Mouse (Mus musculus) liver, embryonic 15.5 days (tissue): Measurements from ENCODE around the gene Spats1. TPM values are rescaled to one million over a fixed set of nuclear protein-coding genes. Genes with fewer than 3 reads are reported as not detected.

Source experiments
- ATAC-seq: fragments of 200-750 bp; cut with Nextera tagmentation; 2 replicates; pipeline ENCODE4 v1.8.0; 2017; ENCODE audit warnings: moderate number of reproducible peaks, mild to moderate bottlenecking, moderate library complexity; ENCODE audit not compliant: insufficient read depth
- H3K27ac ChIP-seq: fragments of 300-500 bp; sonication (generic); replicated peaks from 2 replicates; pipeline ENCODE4 v1.5.1; 2015; ENCODE audit warnings: mild to moderate bottlenecking, inconsistent platforms
- H3K27me3 ChIP-seq: fragments of 300-500 bp; sonication (generic); 2 replicates; pipeline ENCODE4 v1.6.1; 2015; ENCODE audit warnings: mild to moderate bottlenecking, inconsistent platforms
- H3K36me3 ChIP-seq: fragments of 300-500 bp; sonication (generic); replicated peaks from 2 replicates; pipeline ENCODE4 v1.6.1; 2015; ENCODE audit warnings: moderate library complexity, mild to moderate bottlenecking, inconsistent platforms
- H3K4me1 ChIP-seq: fragments of 300-500 bp; sonication (generic); replicated peaks from 2 replicates; pipeline ENCODE4 v1.6.1; 2015; ENCODE audit warnings: inconsistent platforms
- H3K4me2 ChIP-seq: fragments of 300-500 bp; sonication (generic); 2 replicates; pipeline ENCODE4 v1.6.1; 2015; ENCODE audit warnings: moderate library complexity, mild to moderate bottlenecking, inconsistent platforms
- H3K4me3 ChIP-seq: fragments of 300-500 bp; sonication (generic); replicated peaks from 2 replicates; pipeline ENCODE4 v1.5.1; 2015; ENCODE audit warnings: mild to moderate bottlenecking, inconsistent platforms
- H3K9ac ChIP-seq: fragments of 300-500 bp; sonication (generic); 2 replicates; pipeline ENCODE4 v1.6.1; 2015; ENCODE audit warnings: moderate library complexity, mild to moderate bottlenecking, inconsistent platforms
- H3K9me3 ChIP-seq: fragments of 300-500 bp; sonication (generic); replicated peaks from 2 replicates; pipeline ENCODE4 v1.6.1; 2016; ENCODE audit warnings: inconsistent platforms
- WGBS: fragments of 180-500 bp; shearing (Covaris S2); methylation state at CpG from one replicate; pipeline ENCODE4 v1.1.7; 2015; ENCODE audit warnings: mixed read lengths; ENCODE audit not compliant: insufficient replicate concordance; 5-methylcytosine and 5-hydroxymethylcytosine counted together
- polyA plus RNA-seq: library from polyadenylated mRNA; unstranded; fragments of >200 nt; fragmentation: Nextera tagmentation; extraction: Ambion mirVana; gene quantifications from 2 replicates; pipeline ENCODE4 v1.2.1, GENCODE M21; 2015

The Spats1 gene
- polyA plus RNA-seq, 1 experiment from 2014 or later: 0.13 TPM

DNA sequence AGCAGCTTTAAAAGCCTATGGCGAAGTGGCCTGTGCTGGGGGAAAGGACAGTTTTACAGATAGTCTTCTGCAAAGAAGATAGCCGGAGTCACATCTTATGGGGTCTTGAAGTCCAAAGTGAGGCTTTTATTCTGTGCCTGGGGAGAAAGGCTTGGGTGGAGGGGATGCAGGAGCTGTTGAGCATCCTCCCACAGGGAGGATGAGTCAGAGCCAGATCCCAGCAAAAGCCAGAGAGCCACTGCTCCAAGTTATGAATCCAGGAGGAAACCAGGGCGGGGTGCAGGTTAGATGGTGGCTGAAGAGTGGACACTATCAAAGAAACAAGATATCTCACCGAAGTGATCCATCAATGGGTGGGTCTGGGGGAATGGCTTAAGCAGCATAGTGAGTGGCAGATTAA, 36.5 kb upstream of the Spats1 start:
- ATAC-seq: no peak
- no peak overlapping the region for H3K4me3 ChIP-seq
- WGBS: 67% methylated on average over 4 of the region's 4 CpGs
- no peaks in the 10 kb centered on the region for H3K9me3 ChIP-seq
- no peak overlapping the region for H3K9ac ChIP-seq
- H3K36me3 ChIP-seq: peaks cover 4% of the 10 kb centered on the region; the same call in 1 of the 2 replicates
- H3K4me1 ChIP-seq: peaks cover 6% of the 10 kb centered on the region
- no peak overlapping the region for H3K27ac ChIP-seq
- no peak overlapping the region for H3K4me2 ChIP-seq
- H3K27me3 ChIP-seq: no peaks in the 10 kb centered on the region

DNA sequence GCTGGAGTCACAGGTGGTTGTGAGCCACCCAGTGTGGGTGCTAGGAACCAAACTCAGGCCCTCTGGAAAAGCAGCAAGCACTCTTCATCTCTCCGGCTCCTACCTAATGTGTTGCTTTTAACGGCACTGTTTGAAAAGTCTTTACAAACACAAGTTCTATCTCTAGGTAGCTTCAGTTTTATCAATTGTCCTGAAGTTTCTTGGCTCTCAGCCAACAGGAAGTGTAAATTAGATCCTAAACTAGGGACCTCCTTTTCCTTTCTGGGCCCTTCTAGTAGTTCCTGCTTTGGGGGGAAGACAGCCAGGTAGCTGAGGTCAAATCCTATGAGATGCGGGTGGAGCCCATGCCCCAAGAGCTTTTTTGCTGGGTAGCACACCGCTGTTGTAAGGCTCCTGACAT, 35.7 kb upstream of the Spats1 start:
- H3K27ac ChIP-seq: no peak overlapping the region
- no peak for ATAC-seq
- H3K9me3 ChIP-seq: no peaks in the 10 kb centered on the region
- H3K4me2 ChIP-seq: no peak overlapping the region
- H3K4me3 ChIP-seq: no peak overlapping the region
- H3K4me1 ChIP-seq: peaks cover 11% of the 10 kb centered on the region
- H3K9ac ChIP-seq: no peak overlapping the region
- WGBS: 80% methylated on average over 4 of the region's 4 CpGs
- peaks cover 4% of the 10 kb centered on the region; the same call in 1 of the 2 replicates for H3K36me3 ChIP-seq
- H3K27me3 ChIP-seq: no peaks in the 10 kb centered on the region

DNA sequence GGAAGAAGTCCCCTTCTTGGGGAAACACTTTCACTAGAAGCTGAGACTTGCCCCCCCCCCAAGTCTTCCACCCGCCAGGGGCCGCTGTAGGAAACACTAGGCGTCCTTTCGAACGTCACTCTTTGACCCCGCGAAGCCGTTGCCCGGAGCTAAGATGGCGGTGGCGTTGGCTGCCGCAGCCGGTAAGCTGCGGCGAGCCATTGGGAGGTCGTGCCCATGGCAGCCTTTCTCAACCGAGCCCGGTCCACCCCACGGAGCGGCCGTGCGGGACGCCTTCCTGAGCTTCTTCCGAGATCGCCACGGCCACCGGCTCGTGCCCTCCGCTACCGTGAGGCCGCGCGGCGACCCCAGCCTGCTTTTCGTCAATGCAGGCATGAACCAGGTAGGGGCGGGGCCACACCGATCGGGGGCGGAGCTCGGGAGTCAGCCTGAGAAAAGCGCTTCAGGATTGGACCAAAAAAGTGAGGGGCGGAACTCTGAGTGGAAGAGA, 31.5 kb upstream of the Spats1 start, which contains the start of gene Aars2:
Aars2 (plus strand) TSS at position 142 of the 490 bp plus-strand sequence.
- H3K4me1 ChIP-seq: peaks cover 11% of the 10 kb centered on the region
- peak; percentile 89 for ATAC-seq
- H3K36me3 ChIP-seq: peaks cover 4% of the 10 kb centered on the region; the same call in 1 of the 2 replicates
- H3K27ac ChIP-seq: peak within 1 kb of the TSS; percentile 46; the same call in 1 of the 2 replicates
- H3K27me3 ChIP-seq: no peaks in the 10 kb centered on the region
- WGBS: under 1% methylated on average over 42 of the region's 42 CpGs
- H3K4me3 ChIP-seq: peak within 1 kb of the TSS; percentile 75
- H3K9me3 ChIP-seq: no peaks in the 10 kb centered on the region
- H3K4me2 ChIP-seq: peak within 1 kb of the TSS; percentile 58
- peak within 1 kb of the TSS; percentile 62 for H3K9ac ChIP-seq

DNA sequence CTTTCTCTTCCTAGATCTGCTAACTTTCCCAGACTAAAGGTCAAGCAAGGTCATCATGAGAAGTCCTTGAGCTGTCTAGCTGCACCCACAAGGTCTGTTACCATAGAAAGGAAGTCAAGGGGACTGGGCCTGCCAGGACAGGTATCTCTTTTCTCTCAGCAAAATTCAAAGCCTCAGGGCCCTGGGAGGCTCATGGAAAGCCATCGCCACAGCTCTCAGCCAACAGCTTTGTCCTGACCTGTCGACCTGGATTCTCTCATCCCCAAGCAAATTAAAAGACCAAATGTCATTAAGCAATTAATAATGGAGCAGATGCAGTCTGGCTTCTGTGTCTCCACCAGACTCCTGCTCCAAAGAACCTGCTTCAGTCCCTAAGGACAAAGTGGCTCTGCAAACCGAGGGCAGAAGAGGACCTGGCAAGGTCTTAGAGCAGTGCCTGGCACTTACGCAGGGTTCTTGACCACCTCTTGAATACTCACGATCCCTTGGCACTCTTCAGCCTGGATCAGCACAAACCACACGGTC, 30.8 kb upstream of the Spats1 start:
- Histone ChIP-seq H3K4me1 (peaks cover 11% of the 10 kb centered on the region), H3K4me3 (peak overlapping the region; percentile 75; the same call in 1 of the 2 replicates), H3K4me2 (peak overlapping the region; percentile 58; the same call in 1 of the 2 replicates), H3K9me3 (no peaks in the 10 kb centered on the region), H3K36me3 (peaks cover 4% of the 10 kb centered on the region; the same call in 1 of the 2 replicates), H3K27ac (no peak overlapping the region), H3K9ac (no peak overlapping the region), H3K27me3 (no peaks in the 10 kb centered on the region)
- WGBS: 60% methylated on average over 6 of the region's 6 CpGs
- ATAC-seq: no peak

DNA sequence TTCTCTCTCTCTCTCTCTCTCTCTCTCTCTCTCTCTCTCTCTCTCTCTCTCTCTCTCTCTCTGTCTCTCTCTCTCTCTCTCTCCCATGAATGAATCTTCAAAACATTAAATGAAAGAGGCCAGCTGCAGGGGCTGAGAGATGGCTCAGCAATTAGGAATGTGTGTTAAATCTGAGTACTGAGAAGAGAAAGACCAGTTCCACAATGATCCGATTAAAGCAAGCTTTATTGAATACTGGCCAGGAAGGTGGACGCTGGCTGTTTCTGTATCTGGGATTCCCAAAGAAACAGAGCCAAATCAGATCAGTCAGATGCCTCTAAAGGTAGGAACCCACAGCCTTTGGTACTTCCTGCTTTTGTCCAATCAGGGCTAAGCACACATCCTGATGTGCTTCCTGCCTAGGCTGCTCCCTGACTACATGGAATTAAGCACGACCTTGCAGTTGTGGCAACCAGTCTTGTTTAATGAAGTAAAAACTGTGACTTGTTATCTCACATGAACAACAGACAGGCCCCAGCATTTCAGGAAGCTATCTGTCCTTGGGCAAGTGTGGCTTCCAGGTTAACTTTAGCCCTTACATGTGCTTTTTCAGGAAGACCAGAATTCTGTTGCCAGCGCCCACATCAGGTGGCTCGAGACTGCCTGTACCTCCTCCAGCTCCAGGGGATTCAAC, 28.2 kb upstream of the Spats1 start:
- H3K4me1 ChIP-seq: peaks cover 11% of the 10 kb centered on the region
- no peak overlapping the region for H3K4me2 ChIP-seq
- no peak overlapping the region for H3K27ac ChIP-seq
- no peaks in the 10 kb centered on the region for H3K27me3 ChIP-seq
- 6% methylated on average over 5 of the region's 5 CpGs for WGBS
- no peaks in the 10 kb centered on the region for H3K36me3 ChIP-seq
- H3K4me3 ChIP-seq: no peak overlapping the region
- H3K9me3 ChIP-seq: no peaks in the 10 kb centered on the region
- no peak for ATAC-seq
- no peak overlapping the region for H3K9ac ChIP-seq

DNA sequence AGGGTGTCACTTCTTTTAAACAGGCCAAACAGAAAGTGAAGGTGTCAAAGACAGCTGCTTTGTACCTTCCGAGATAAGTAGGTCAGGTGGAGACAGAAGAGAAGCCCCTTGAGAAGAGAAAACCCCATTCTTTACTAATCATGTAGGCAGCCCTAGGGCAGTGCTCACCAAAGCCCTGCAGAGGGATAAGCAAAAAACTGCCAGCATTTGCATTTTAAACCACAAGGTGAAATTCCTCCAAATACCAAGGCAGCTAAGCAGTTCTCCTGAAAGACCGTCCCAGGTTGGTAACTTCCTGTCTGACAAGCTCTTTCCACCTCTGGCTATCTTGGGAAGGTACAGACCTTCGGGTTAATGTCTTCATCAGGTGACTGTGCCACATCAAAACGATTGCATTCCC, 27.1 kb upstream of the Spats1 start:
- H3K4me2 ChIP-seq: no peak overlapping the region
- peaks cover 9% of the 10 kb centered on the region for H3K4me1 ChIP-seq
- 41% methylated on average over 4 of the region's 4 CpGs for WGBS
- ATAC-seq: no peak
- H3K36me3 ChIP-seq: no peaks in the 10 kb centered on the region
- H3K4me3 ChIP-seq: no peak overlapping the region
- no peaks in the 10 kb centered on the region for H3K27me3 ChIP-seq
- no peaks in the 10 kb centered on the region for H3K9me3 ChIP-seq
- H3K9ac ChIP-seq: no peak overlapping the region
- H3K27ac ChIP-seq: no peak overlapping the region

DNA sequence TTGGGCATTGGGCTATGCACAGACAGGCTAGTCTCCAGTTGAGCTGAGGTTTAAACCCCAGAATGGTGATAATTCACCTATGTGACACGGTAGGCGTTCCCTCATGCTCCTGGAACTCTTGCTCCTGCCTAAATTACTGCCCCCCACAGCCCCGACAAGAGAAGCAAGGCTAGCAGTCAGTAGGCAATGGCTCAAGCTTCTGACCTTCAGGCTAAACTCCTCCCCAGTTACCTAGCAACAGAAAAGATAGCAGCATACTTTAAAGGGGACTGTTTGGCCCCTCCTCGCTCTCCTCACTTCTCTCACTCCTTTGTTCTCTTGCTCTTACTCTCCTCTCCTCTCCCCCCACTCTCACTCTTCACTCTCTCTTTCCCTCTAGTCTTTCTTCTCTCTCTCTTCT, 25.8 kb upstream of the Spats1 start:
- Histone ChIP-seq H3K9me3 (no peaks in the 10 kb centered on the region), H3K9ac (no peak overlapping the region), H3K4me1 (no peaks in the 10 kb centered on the region), H3K27me3 (no peaks in the 10 kb centered on the region), H3K4me2 (no peak overlapping the region), H3K36me3 (no peaks in the 10 kb centered on the region), H3K4me3 (no peak overlapping the region), H3K27ac (no peak overlapping the region)
- 49% methylated on average over 4 of the region's 4 CpGs for WGBS
- no peak for ATAC-seq

DNA sequence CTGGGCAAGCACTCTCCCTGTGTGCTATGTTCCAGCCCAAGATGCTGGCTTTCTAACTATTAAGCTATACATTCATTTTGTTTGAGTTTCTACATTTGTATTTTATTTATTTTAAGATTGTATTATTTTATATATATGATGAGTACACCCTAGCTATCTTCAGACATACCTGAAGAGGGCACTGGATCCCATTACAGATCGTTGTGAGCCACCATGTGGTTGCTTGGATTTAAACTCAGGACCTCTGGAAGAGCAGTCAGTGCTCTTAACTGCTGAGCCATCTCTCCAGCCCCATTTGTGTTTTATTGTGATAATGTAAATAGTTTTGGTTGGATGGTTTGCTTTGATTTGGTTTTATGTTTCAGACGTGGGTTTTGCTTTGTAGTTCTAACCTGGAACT, 24.3 kb upstream of the Spats1 start:
- ATAC-seq: no peak
- no peak overlapping the region for H3K9ac ChIP-seq
- WGBS: 28% methylated on average over 2 of the region's 2 CpGs

DNA sequence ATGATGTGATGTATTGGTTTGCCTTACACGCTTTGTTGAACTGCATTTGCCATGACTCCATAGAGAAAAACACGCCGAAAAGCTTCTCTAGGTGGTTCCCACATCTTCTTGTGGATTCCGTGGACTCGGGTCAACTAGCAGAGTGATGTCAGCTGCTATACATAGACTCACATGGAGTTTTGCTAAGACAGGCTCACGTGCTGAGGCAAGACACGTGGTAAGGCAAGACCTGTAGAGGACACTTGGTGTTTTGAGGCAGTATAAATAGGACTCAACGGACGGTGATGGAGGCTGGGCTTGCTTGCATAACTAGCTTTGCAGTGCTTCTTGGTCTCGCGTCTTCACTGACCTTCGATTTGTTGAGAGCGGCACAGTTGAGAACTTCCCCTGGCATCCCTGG, 23.2 kb upstream of the Spats1 start:
- Histone ChIP-seq H3K9ac (no peak overlapping the region), H3K27me3 (peaks cover 7% of the 10 kb centered on the region), H3K36me3 (no peaks in the 10 kb centered on the region), H3K4me3 (no peak overlapping the region), H3K4me1 (no peaks in the 10 kb centered on the region), H3K4me2 (no peak overlapping the region), H3K9me3 (no peaks in the 10 kb centered on the region), H3K27ac (no peak overlapping the region)
- no peak for ATAC-seq
- 67% methylated on average over 13 of the region's 13 CpGs for WGBS

More for the DNA sequence above, 24.3 kb upstream of the Spats1 start:
- Histone ChIP-seq H3K4me1 (no peaks in the 10 kb centered on the region), H3K27me3 (no peaks in the 10 kb centered on the region), H3K27ac (no peak overlapping the region), H3K9me3 (no peaks in the 10 kb centered on the region), H3K36me3 (no peaks in the 10 kb centered on the region), H3K4me3 (no peak overlapping the region), H3K4me2 (no peak overlapping the region)

DNA sequence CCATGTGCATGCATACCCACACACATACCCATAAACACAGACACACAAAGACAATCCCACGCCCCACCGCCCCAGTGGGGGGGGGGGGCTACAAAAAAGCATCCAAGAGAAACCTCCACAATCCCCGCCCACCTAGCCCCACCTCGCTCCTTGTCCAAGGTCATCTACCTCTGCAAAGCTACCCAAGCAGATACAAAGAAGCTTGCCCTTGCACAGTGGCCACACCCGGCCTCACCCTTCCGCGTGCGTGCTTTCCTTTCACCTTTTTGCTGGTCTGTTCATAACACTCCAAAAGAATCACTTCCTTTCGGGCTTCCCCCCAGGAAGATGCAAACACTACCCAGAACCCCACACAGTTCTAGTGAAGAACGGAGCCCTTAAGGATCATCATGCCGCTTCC, 20.2 kb upstream of the Spats1 start:
- H3K4me1 ChIP-seq: no peaks in the 10 kb centered on the region
- no peak overlapping the region for H3K4me2 ChIP-seq
- H3K36me3 ChIP-seq: no peaks in the 10 kb centered on the region
- ATAC-seq: no peak
- H3K27me3 ChIP-seq: peaks cover 13% of the 10 kb centered on the region
- H3K9me3 ChIP-seq: no peaks in the 10 kb centered on the region
- WGBS: 59% methylated on average over 11 of the region's 11 CpGs
- H3K4me3 ChIP-seq: no peak overlapping the region
- H3K9ac ChIP-seq: no peak overlapping the region
- H3K27ac ChIP-seq: no peak overlapping the region

DNA sequence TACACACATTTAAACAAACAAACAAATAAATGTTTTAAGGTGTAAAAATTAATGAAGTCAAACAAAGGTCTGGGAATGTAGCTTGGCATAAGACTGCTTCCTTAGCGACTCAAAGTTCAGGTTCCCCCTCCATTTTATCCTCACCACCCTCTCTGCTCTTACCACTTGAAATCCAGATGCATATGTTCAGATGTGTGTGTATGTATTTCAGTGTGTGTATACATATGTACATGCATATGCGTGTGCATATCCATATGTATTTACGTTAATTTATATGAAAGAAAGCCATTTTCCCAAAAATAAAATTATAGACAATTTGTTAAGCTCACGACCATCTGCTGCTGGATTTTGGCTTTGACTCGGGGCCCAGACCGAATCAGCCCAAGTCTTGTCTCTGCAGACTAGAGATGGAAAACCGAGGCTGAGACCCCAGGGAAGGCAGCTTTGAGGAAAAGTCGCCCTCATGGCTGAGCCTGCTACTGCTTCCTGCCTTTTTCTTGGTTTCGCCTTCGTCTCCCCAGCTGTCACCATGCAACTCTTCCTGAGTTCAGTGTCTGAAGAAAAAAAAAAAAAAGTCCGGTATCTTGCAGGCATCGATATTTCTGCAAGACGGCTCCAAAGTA, 15.4 kb upstream of the Spats1 start:
- Histone ChIP-seq H3K9ac (no peak overlapping the region), H3K4me3 (no peak overlapping the region), H3K4me1 (no peaks in the 10 kb centered on the region), H3K27me3 (peaks cover 16% of the 10 kb centered on the region), H3K36me3 (no peaks in the 10 kb centered on the region), H3K27ac (no peak overlapping the region), H3K4me2 (no peak overlapping the region), H3K9me3 (no peaks in the 10 kb centered on the region)
- no peak for ATAC-seq
- 48% methylated on average over 13 of the region's 13 CpGs for WGBS
